Mouse (Mus musculus) lung, embryonic 14.5 days (tissue): Measurements from ENCODE around the gene Gm21969. TPM values are rescaled to one million over a fixed set of nuclear protein-coding genes. Genes with fewer than 3 reads are reported as not detected.
A peak's percentile ranks its signal among the peaks of the same experiment; 100 is the strongest.

ENCODE experiments used
- ATAC-seq: fragments of 200-750 bp; cut with Nextera tagmentation; 2 replicates; pipeline ENCODE4 v1.8.0; 2017; ENCODE audit warnings: mild to moderate bottlenecking, moderate TSS enrichment, moderate library complexity; ENCODE audit not compliant: insufficient read depth
- DNase-seq: peaks from one replicate; pipeline ENCODE4 v3.0.0-alpha.2; 2015
- H3K27ac ChIP-seq: fragments of 300-500 bp; sonication (generic); 2 replicates; pipeline ENCODE4 v1.5.1; 2014; ENCODE audit warnings: low read depth, mild to moderate bottlenecking, moderate library complexity
- H3K27me3 ChIP-seq: fragments of 300-500 bp; sonication (generic); 2 replicates; pipeline ENCODE4 v1.6.1; 2014; ENCODE audit warnings: low read length, control low read depth; ENCODE audit not compliant: insufficient read depth
- H3K36me3 ChIP-seq: fragments of 300-500 bp; sonication (generic); 2 replicates; pipeline ENCODE4 v1.6.1; 2014; ENCODE audit warnings: control low read depth; ENCODE audit not compliant: insufficient read depth
- H3K4me1 ChIP-seq: fragments of 300-500 bp; sonication (generic); 2 replicates; pipeline ENCODE4 v1.6.1; 2014; ENCODE audit warnings: antibody characterized with exemption, control low read depth; ENCODE audit not compliant: insufficient read depth
- H3K4me2 ChIP-seq: fragments of 300-500 bp; sonication (generic); 2 replicates; pipeline ENCODE4 v1.6.1; 2014; ENCODE audit warnings: mild to moderate bottlenecking
- H3K4me3 ChIP-seq: fragments of 300-500 bp; sonication (generic); 2 replicates; pipeline ENCODE4 v1.5.1; 2014; ENCODE audit warnings: low read depth, low read length
- H3K9ac ChIP-seq: fragments of 300-500 bp; sonication (generic); 2 replicates; pipeline ENCODE4 v1.6.1; 2014
- H3K9me3 ChIP-seq: fragments of 300-500 bp; sonication (generic); 2 replicates; pipeline ENCODE4 v1.6.1; 2016; ENCODE audit warnings: low read depth, low read length, control low read depth
- CTCF ChIP-seq: IDR thresholded peaks from 2 replicates; pipeline ENCODE4 v1.5.1; 2016; ENCODE audit warnings: antibody characterized with exemption, low read depth
- WGBS: fragments of 180-500 bp; shearing (Covaris S2); extraction: QIAGEN DNeasy Blood & Tissue Kit; methylation state at CpG from one replicate; pipeline ENCODE4 v1.1.7; 2014; 5-methylcytosine and 5-hydroxymethylcytosine counted together
- polyA plus RNA-seq: library from polyadenylated mRNA; unstranded; fragments of >200 nt; fragmentation: Nextera tagmentation; extraction: Ambion mirVana; gene quantifications from 2 replicates; pipeline ENCODE4 v1.2.1, GENCODE M21; 2014

Gm21969 gene
- polyA plus RNA-seq, 1 experiment from 2014 or later: not detected

DNA sequence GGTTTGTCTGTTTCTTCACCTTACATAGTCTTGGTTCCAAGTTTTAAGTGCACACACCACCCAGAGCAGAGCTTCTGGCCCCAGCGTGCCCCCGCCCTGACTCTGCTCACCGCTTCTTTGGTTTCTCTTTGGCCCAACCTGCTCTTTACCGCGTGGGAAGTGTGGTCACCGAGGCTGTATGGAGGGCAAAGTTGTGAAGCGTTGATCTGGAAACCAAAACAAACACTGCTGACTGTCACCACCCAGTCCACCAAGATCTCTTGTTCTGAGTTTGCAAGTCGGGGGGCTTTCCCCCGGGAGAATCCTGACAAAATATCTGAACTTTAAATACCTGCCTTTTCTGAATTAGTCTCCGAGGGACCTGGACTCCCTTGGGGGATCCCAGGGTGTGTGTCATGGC, 24.0 kb upstream of the Gm21969 start:
- no peaks in the 10 kb centered on the region for H3K36me3 ChIP-seq
- ATAC-seq (no peak), DNase-seq (peak; percentile 21)
- 42% methylated on average over 10 of the region's 10 CpGs for WGBS
- no peak overlapping the region for H3K4me3 ChIP-seq
- peaks cover 38% of the 10 kb centered on the region for H3K4me1 ChIP-seq
- no peaks in the 10 kb centered on the region for H3K9me3 ChIP-seq
- peak overlapping the region; percentile 29; the same call in 1 of the 2 replicates for H3K4me2 ChIP-seq
- H3K27ac ChIP-seq: peak overlapping the region; percentile 98; the same call in 1 of the 2 replicates
- TF ChIP-seq CTCF: no peak
- no peaks in the 10 kb centered on the region for H3K27me3 ChIP-seq
- H3K9ac ChIP-seq: no peak overlapping the region

DNA sequence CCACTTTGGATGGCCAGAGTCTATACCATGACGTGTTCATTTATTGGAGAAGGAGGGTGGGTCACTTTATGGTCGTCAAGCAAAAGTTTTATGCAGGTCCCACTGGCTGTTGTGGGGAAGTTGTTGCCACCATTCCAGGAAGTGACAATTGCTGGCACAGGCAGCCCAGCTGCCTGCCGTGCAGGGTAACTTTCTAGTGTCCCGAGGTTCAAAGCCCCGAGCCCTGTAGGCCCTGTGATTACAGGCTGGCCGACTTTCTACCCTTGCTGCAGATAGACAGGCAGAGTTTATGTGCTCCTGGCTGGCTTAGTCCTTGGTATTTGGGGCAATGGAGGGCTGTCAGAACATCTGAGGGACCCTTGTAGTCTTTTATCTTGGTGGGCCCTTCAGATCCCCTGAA, 23.5 kb upstream of the Gm21969 start:
- 56% methylated on average over 6 of the region's 6 CpGs for WGBS
- no peak overlapping the region for H3K4me3 ChIP-seq
- no peaks in the 10 kb centered on the region for H3K27me3 ChIP-seq
- peaks cover 38% of the 10 kb centered on the region for H3K4me1 ChIP-seq
- H3K4me2 ChIP-seq: peak overlapping the region; percentile 29; the same call in 1 of the 2 replicates
- DNase-seq (no peak), ATAC-seq (no peak)
- no peaks in the 10 kb centered on the region for H3K36me3 ChIP-seq
- TF ChIP-seq CTCF: no peak
- no peaks in the 10 kb centered on the region for H3K9me3 ChIP-seq
- peak overlapping the region; percentile 98; the same call in 1 of the 2 replicates for H3K27ac ChIP-seq
- 0 out of 2 replicates have a peak overlapping the region, but pooled peaks have one; percentile 65 for H3K9ac ChIP-seq

DNA sequence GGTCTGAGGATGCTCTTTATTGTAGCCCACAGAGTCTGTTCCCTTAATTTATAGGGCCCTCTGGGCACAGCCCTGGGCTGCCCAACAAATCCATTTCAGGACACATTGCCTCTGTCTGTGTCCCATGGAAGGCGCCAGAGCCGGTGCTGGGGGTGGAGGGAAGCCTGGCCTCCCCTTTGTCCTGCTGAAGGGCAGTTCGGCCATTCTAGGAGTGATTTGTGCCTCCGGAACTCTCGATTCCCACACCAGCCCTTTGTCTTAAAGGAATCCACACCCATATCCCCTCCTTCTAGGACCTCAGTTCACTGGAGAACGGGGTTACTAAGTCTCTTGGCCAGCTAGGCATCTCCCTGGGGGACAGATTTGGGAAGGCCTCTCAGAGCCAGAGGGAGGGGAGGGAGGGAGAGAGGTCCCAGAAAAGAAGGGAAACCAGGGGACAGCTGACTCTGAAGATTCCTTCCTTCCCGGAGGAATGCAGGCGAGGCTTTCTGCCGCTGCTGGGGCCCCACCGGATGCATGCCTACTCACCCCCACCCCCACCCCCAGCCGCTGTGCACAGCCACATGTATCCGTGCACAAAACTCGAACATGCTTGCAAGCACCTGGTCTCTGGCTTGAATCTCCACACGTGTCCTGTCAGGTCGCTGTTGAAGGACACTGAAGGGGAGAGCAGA, 22.2 kb upstream of the Gm21969 start:
- no peak for TF ChIP-seq CTCF
- 2% methylated on average over 15 of the region's 15 CpGs for WGBS
- Histone ChIP-seq H3K9me3 (no peaks in the 10 kb centered on the region), H3K4me1 (peaks cover 41% of the 10 kb centered on the region), H3K27me3 (no peaks in the 10 kb centered on the region), H3K27ac (peak overlapping the region; percentile 98), H3K4me2 (peak overlapping the region; percentile 61), H3K4me3 (peak overlapping the region; percentile 17), H3K9ac (peak overlapping the region; percentile 65), H3K36me3 (no peaks in the 10 kb centered on the region)
- DNase-seq (peak; percentile 85), ATAC-seq (peak; percentile 61)

DNA sequence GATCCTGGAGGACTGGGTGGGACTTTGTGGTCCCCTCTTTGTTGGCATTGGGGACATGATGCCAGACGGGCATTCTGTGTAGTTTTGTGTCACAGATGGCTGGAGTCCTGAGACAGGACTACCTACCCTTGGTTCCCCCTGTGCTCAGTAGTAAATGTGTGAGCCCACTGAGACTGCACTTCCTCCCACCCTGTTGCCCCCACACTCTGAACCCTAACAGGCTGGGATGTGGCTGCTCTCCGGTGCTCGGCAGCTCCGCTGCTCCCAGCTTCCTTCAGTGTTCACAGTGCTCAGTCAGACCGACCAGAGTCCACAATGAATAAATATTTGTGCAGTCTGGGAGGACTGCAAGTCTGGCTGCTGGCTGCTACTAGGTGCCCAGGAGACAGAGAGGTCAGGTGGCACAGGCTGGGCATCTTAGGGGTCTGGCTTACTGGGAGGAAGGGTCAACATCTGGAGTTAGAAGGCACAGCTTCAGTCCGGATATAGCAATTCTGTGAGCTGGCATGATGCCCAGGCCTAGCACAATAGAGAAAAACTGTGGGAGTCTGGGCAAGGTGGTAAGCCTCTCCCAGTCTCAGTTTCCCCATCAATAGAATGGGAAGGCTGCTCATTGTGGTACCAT, 21.4 kb upstream of the Gm21969 start:
- peak overlapping the region; percentile 65 for H3K9ac ChIP-seq
- DNase-seq (peak; percentile 83), ATAC-seq (peak; percentile 21)
- H3K4me1 ChIP-seq: peaks cover 41% of the 10 kb centered on the region
- H3K9me3 ChIP-seq: no peaks in the 10 kb centered on the region
- H3K27ac ChIP-seq: peak overlapping the region; percentile 98
- H3K4me2 ChIP-seq: peak overlapping the region; percentile 61
- no peaks in the 10 kb centered on the region for H3K27me3 ChIP-seq
- peak overlapping the region; percentile 17; the same call in 1 of the 2 replicates for H3K4me3 ChIP-seq
- H3K36me3 ChIP-seq: no peaks in the 10 kb centered on the region
- no peak for TF ChIP-seq CTCF
- 5% methylated on average over 6 of the region's 6 CpGs for WGBS

DNA sequence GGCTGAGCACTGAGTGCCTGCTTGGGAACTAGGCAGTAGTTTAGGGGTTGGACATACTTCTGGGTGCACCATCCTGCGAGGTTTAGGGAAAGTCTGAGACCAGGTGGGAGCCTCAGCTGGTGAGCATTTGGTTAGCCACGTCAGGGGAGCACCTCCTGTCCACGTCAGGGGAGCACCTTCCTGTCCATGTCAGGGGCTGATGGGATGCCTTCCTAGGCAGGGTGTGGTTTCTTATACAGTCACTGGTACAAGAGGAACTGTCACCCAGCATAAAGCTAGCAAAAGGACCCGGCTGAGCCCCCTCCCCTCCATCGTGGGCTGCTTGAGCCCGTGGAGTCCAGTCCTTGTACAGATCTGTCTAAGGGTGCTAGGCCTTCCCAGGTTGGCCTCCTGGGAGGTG, 20.6 kb upstream of the Gm21969 start:
- Histone ChIP-seq H3K27me3 (no peaks in the 10 kb centered on the region), H3K4me1 (peaks cover 41% of the 10 kb centered on the region), H3K36me3 (no peaks in the 10 kb centered on the region), H3K9ac (no peak overlapping the region), H3K9me3 (no peaks in the 10 kb centered on the region), H3K4me2 (no peak overlapping the region), H3K27ac (peak overlapping the region; percentile 98), H3K4me3 (no peak overlapping the region)
- DNase-seq (no peak), ATAC-seq (no peak)
- WGBS: 63% methylated on average over 6 of the region's 6 CpGs
- TF ChIP-seq CTCF: no peak

DNA sequence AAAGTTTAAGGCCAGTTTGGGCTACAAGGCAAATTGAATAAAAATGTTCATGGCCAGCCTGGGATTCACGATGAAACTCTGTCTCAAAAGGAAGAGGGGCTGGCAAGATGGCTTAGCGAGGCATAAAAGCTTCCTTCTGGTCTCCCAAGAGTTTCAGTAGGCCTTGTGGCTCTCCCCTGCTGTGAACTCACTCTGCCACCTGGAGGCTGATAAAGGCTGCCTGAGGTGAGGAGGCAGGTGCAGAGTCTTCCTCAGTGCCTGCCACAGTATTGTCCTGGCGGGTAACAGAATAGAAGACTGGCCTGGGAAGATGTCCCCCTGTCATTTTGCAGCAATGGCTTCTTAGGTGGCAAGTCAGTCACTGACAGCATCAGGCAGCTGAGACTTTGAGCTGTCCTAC, 20.1 kb upstream of the Gm21969 start:
- WGBS: 58% methylated on average over 3 of the region's 3 CpGs
- Histone ChIP-seq H3K27ac (no peak overlapping the region; the same call in 1 of the 2 replicates), H3K9ac (no peak overlapping the region)

DNA sequence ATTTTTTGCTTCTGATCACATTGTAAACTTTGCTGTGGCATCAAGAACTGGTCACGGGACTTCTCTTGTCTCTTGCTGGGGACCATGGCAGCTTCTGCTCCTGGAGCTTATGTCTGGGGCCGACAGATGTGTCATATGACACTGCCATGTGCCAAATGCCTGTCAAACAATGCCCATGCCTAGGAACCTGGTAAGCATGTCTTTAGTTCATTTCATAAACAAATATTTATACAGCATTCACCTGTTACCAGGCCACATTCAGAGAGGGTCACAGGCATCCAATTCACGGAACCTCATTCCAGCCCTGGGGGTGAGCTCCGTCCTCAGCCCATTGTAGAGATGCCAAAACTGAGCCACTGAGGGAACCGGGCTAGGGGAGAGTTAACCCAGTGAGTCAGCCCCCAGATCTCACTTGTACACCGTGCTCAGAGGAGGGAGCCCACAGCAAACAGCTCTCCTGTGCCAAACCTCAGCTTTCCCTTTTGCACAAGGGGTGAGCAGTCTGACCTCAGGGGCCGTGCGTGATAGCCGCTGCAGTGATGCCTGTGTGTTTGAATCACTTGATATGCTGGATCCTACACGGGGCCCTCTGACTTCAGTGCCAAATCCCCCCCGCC, 19.2 kb upstream of the Gm21969 start:
- 74% methylated on average over 11 of the region's 11 CpGs for WGBS
- DNase-seq (no peak), ATAC-seq (no peak)
- no peak for TF ChIP-seq CTCF
- H3K27me3 ChIP-seq: no peaks in the 10 kb centered on the region
- no peak overlapping the region for H3K27ac ChIP-seq
- no peak overlapping the region for H3K4me3 ChIP-seq
- H3K4me2 ChIP-seq: no peak overlapping the region
- no peaks in the 10 kb centered on the region for H3K36me3 ChIP-seq
- no peak overlapping the region for H3K9ac ChIP-seq
- H3K4me1 ChIP-seq: peaks cover 41% of the 10 kb centered on the region
- H3K9me3 ChIP-seq: no peaks in the 10 kb centered on the region

More for the DNA sequence above, 20.1 kb upstream of the Gm21969 start:
- DNase-seq: no peak
- peak; percentile 31; the same call in 1 of the 2 replicates for TF ChIP-seq CTCF
- no peaks in the 10 kb centered on the region for H3K36me3 ChIP-seq
- no peaks in the 10 kb centered on the region for H3K27me3 ChIP-seq
- ATAC-seq: no peak
- H3K4me3 ChIP-seq: no peak overlapping the region
- H3K4me1 ChIP-seq: peaks cover 41% of the 10 kb centered on the region
- no peaks in the 10 kb centered on the region for H3K9me3 ChIP-seq
- H3K4me2 ChIP-seq: no peak overlapping the region
